Mouse (Mus musculus): Measurements from ENCODE around the gene Cdh12. TPM values are rescaled to one million over a fixed set of nuclear protein-coding genes. Genes with fewer than 3 reads are reported as not detected.

Gene Cdh12
- total and polyA plus RNA-seq, 3 experiments: not detected

DNA sequence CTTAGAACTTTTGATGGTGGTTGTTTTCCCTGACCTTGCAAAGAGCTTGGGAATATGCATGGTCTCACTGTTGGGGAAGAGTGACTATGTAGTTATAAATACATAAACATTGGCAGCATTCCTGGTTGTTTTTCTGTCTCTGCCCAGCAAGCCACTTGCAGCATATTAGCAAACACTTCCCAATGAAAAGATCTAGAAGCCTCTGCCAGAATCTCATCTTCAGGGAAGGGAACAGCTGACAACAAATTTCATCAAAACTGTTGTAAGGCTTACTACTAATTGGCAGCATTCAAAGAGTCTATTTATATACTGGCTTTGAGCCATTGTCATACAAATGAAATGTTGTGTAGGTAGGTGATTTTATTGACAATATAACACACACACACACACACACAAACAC lies 218.3 kb downstream of the Cdh12 start:
- Histone ChIP-seq H3K27me3 (ENCODE audit: control insufficient read depth in 1 of 2, insufficient read depth in 2 of 2, low read length in 2 of 2) (no peaks in the 10 kb centered on the region), H3K36me3 (ENCODE audit: control insufficient read depth in 1 of 2, insufficient read depth in 2 of 2, low read length in 2 of 2) (no peaks in the 10 kb centered on the region), H3K79me2 (ENCODE audit: control insufficient read depth, insufficient read depth, low read length, poor library complexity) (no peaks in the 10 kb centered on the region), H3K27ac (ENCODE audit: control insufficient read depth, low read depth, low read length) (no peak overlapping the region), H3K4me3 (ENCODE audit: control insufficient read depth in 1 of 2, insufficient read depth in 1 of 2, low read depth in 2 of 2, low read length in 2 of 2) (no peak overlapping the region), H3K9ac (ENCODE audit: control insufficient read depth, low read depth, low read length, poor library complexity, severe bottlenecking) (no peak overlapping the region), H3K4me1 (ENCODE audit: control insufficient read depth in 1 of 2, insufficient read depth in 2 of 2, low read length in 2 of 2) (no peaks in the 10 kb centered on the region), H3K9me3 (replicated peaks; ENCODE audit: insufficient read depth, low read length) (no peaks in the 10 kb centered on the region)
- no peak for DNase-seq (ENCODE audit: low read depth, low spot score)
- no peak for TF ChIP-seq ZMIZ1 (IDR thresholded peaks at IDR 0.05; ENCODE audit: low read depth, low read length)
- no peak for TF ChIP-seq JUND (IDR thresholded peaks at IDR 0.05; ENCODE audit: low read depth, low read length)
- no peak for TF ChIP-seq KAT2A (conservative IDR thresholded peaks at IDR 0.05; ENCODE audit: low read depth, low read length)
- TF ChIP-seq ZC3H11A (IDR thresholded peaks at IDR 0.05; ENCODE audit: low read depth, low read length): no peak
- TF ChIP-seq USF1 (IDR thresholded peaks at IDR 0.05; ENCODE audit: low read depth, low read length): no peak
- TF ChIP-seq MYC (IDR thresholded peaks at IDR 0.05; ENCODE audit: low read depth, low read length): no peak
- TF ChIP-seq TBP (IDR thresholded peaks at IDR 0.05; ENCODE audit: low read depth, low read length): no peak
- no peak for TF ChIP-seq USF2 (IDR thresholded peaks at IDR 0.05; ENCODE audit: borderline replicate concordance in 1 of 2, insufficient read depth in 1 of 2, low read depth in 1 of 2, low read length in 2 of 2)
- no peak for TF ChIP-seq MEF2A (IDR thresholded peaks at IDR 0.05; ENCODE audit: extremely low read depth, insufficient replicate concordance, low read depth, low read length, poor library complexity, severe bottlenecking)
- TF ChIP-seq TCF12 (IDR thresholded peaks at IDR 0.05; ENCODE audit: low read depth, low read length): no peak
- no peak for TF ChIP-seq POLR2AphosphoS2 (IDR thresholded peaks at IDR 0.05; ENCODE audit: low read length)
- no peak for TF ChIP-seq POLR2A (IDR thresholded peaks at IDR 0.05; ENCODE audit: control insufficient read depth in 1 of 2, insufficient read depth in 1 of 2, low read depth in 1 of 2, low read length in 2 of 2, poor library complexity in 1 of 2)
- TF ChIP-seq SIN3A (IDR thresholded peaks at IDR 0.05; ENCODE audit: low read length): no peak
- no peak for TF ChIP-seq MYB (IDR thresholded peaks at IDR 0.05; ENCODE audit: low read depth, low read length)
- no peak for TF ChIP-seq HCFC1 (IDR thresholded peaks at IDR 0.05; ENCODE audit: low read depth, low read length)
- no peak for TF ChIP-seq MAFK (IDR thresholded peaks at IDR 0.05; ENCODE audit: borderline replicate concordance, low read depth, low read length)
- TF ChIP-seq SMC3 (IDR thresholded peaks at IDR 0.05; ENCODE audit: low read depth, low read length): no peak

DNA sequence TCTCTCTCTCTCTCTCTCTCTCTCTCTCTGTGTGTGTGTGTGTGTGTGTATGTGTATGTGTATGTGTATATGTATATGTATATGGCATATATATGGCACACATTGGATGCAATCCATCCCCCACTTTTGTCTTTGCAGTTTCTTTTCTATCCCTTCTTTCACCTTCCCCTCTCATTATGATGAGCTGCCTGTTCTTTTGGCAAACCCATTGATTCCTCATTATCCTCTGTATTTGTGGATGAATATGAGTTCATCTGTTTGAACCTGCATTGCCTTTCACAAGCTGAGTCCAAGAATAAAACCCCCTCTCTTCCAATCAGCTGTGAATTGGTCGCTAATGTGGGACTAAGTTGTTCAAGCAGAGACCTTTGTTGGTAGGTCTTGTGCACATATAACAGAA lies 218.9 kb downstream of the Cdh12 start:
- Histone ChIP-seq H3K79me2 (ENCODE audit: control insufficient read depth, insufficient read depth, low read length, poor library complexity) (no peaks in the 10 kb centered on the region), H3K27ac (ENCODE audit: control insufficient read depth, low read depth, low read length) (no peak overlapping the region), H3K36me3 (ENCODE audit: control insufficient read depth in 1 of 2, insufficient read depth in 2 of 2, low read length in 2 of 2) (no peaks in the 10 kb centered on the region), H3K9ac (ENCODE audit: control insufficient read depth, low read depth, low read length, poor library complexity, severe bottlenecking) (no peak overlapping the region), H3K4me1 (ENCODE audit: control insufficient read depth in 1 of 2, insufficient read depth in 2 of 2, low read length in 2 of 2) (no peaks in the 10 kb centered on the region), H3K4me3 (ENCODE audit: control insufficient read depth in 1 of 2, insufficient read depth in 1 of 2, low read depth in 2 of 2, low read length in 2 of 2) (no peak overlapping the region), H3K9me3 (replicated peaks; ENCODE audit: insufficient read depth, low read length) (no peaks in the 10 kb centered on the region), H3K27me3 (ENCODE audit: control insufficient read depth in 1 of 2, insufficient read depth in 2 of 2, low read length in 2 of 2) (no peaks in the 10 kb centered on the region)
- no peak for DNase-seq (ENCODE audit: low read depth, low spot score)
- no peak for TF ChIP-seq MAFK (IDR thresholded peaks at IDR 0.05; ENCODE audit: borderline replicate concordance, low read depth, low read length)

Measured in MEL (cell line).